Mouse (Mus musculus) layer of hippocampus, postnatal 36 days (tissue): ENCODE measurements at regions not wholly inside any gene's neighbourhood (a gene's known extent, or its start where the extent isn't known, plus 50 kb on each side); places are given as distances from the start of the nearest gene placed in this dataset.
"Not testable (repeated sequence)": the region's sequence is repeated elsewhere in the genome, so short reads cannot be mapped to it uniquely, and the experiment has no call there.

Experiments
- DNase-seq, 2 experiments: peaks; one replicate each; pipeline ENCODE4 v3.0.0; 2022

DNA sequence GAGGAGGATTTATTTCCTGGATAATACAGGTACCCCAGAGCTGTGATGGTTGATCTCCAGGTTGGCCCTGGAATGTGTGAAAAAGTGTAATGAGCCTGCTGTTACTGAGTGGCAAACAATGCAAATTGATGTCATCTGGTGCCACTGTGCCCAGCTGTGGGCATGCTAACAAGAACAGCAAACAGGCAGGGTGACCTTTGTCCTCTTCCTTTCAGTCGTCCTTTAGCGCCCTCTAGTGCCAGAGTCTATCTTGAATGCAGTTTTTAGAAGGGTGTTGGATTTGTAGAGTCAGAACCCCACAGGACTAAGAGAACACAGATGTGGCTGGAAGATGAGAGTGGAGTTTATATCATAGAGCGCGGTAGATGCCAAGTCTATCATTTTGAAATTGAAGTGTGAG, 164.3 kb downstream of the Sdhaf3 start:
- peak; percentile 3 to 5 for DNase-seq

GRCm38 (mm10) chr6:7133042-7133441, 177.2 kb downstream of the Sdhaf3 start:
- DNase-seq: no peak

DNA sequence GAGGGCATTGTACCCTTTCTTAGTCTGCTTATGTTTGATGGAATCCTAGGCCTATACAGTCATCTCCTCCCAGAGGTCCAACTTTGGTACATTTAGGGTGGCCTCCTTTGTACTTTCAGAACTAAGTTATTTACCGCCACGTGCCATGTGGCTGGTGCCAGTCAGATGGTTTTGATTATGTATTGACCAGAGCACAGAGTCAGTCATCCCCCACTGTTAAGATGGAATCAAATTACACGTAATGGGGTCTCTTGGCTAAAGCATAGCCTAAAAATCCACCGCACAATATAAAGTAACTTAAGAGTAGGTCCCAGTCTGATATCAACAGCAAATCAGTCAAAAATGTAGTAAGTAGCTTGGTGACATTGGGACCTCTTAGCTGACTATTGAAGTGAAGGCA, 178.3 kb downstream of the Sdhaf3 start:
- DNase-seq: no peak

DNA sequence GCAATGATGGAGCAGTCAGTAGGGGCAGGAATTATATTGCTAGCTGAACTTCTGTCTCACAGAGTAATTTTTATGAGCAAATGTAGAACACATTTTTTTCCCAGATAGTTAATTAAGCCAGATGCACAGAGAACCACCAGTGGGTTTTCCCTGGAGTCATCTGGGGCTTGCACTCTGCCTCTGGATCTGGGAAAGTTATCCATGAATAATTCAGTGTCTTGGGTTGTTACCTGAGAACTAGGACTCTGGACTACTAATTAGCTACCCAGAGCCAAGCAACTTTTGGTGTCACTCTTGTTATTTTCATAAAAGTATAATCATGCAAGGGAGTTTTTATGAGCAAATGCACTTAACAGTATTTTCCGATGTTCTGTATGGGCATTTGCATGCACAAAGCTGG, 179.1 kb downstream of the Sdhaf3 start:
- DNase-seq: no peak

- no peak for DNase-seq
Observed at GRCm38 (mm10) chr6:7181711-7182110, 225.9 kb downstream of the Sdhaf3 start.

GRCm38 (mm10) chr6:7199046-7199599, 243.3 kb downstream of the Sdhaf3 start:
- no peak for DNase-seq

GRCm38 (mm10) chr6:7215880-7216279, 260.1 kb downstream of the Sdhaf3 start:
- DNase-seq: peak in 1 of 2 experiments; percentile 2

DNA sequence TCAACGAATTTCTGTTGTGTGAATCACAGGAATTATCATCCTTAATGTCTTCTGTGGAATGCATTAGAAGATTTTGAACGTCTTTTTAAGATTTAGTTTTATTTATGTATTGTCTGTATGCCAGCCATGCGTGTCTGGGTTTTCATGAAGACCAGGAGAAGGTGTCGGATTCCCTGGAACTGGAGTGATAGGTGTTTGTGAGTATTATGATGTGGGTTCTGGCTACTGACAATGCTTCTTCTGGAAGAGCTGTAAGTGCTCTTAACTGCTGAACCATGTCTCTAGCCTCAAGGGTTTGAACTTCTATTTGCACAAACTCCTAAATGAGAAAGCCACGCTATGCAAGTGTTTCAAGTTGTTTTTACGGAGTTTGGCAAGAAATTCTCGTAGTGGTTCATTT, 296.5 kb downstream of the Sdhaf3 start:
- no peak for DNase-seq

- no peak for DNase-seq
Observed at GRCm38 (mm10) chr6:7277431-7277830, 277.2 kb upstream of the Tac1 start.

DNA sequence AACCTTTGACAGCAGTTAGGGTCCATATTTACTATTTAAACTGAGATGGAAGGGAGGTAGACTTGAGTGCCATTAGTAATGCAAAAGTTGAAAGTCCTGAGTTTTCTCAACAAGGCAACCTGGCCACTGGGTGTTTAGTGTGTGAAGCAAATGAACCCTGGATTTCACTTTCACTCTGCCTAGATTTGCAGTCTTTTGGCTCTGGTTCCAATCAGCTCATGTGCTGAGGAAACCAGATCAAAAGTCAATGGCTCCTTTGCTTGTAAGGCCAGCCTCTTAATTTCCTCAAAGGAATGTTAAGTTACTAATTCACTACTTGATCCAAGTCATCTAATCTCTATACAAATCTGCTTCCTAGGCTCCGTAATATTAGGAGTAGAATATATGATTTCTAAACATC, 247.7 kb upstream of the Tac1 start:
- no peak for DNase-seq

GRCm38 (mm10) chr6:7313496-7313895, 241.2 kb upstream of the Tac1 start:
- no peak for DNase-seq

DNA sequence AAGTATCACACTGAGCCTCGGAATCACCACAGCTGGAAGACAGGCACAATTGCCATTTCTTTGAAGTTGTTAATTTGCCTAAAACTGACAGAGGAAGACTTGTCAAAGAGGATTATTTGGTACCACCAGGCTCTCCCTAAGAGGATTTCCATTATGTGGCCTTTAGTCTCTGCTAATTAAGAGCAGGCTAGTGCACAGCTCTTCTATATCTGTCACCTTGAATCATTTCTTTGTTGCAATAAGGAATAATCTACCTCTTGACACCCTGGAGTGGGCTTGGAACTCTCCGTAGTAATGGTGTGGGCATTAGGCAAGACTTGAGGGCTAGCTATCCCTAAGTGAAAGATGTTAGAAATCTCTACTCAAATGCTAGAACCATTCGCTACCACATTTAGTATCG, 227.7 kb upstream of the Tac1 start:
- DNase-seq: no peak

GRCm38 (mm10) chr6:7356634-7357033, 198.0 kb upstream of the Tac1 start:
- DNase-seq: no peak

- no peak for DNase-seq
Observed at GRCm38 (mm10) chr6:7367166-7367565, 187.5 kb upstream of the Tac1 start.

- DNase-seq: no peak
Observed at GRCm38 (mm10) chr6:7374629-7375028, 180.1 kb upstream of the Tac1 start.

- DNase-seq: no peak
Observed at GRCm38 (mm10) chr6:7375851-7376250, 178.8 kb upstream of the Tac1 start.

- DNase-seq: no peak
Observed at GRCm38 (mm10) chr6:7378651-7379050, 176.0 kb upstream of the Tac1 start.

DNA sequence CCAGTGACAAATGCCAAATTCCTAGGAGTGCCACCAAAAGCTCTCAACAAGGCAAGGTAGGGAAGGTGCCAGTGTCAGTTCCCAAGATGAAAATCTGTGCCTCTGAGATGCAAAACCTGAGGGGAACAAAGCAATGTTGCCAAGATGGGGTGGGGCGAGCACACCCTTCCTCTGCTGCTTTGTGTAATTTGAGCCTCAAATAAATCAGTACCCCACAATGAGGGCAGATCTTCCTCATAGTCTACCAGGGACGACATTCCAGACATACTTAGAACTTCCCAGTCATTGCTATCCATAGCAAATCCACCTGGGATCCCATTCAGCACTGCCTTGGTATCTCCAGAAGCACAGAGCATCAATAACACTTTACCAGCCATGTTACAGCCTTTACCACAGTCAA, 129.9 kb upstream of the Tac1 start:
- DNase-seq: no peak

DNA sequence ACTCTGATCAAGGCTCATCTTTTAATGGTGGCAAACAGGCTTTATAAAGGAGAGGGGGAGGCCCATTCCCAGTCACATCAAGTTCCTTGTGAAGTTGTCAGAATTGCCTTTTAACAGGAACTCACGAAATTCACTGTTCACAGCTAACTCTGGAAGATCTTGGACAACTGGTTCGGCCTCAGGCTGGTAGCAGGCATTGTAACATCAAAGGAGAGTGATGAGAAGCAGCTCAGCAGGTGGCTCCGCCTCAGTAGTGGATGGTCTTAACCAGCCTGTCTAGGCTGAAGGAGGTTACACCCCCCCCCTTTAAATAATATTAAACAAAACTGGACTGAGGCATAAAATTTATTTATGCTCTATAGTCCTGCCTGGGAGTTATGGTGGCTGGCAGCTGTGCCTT, 113.0 kb upstream of the Tac1 start:
- no peak for DNase-seq

- not testable (repeated sequence) for DNase-seq
Observed at GRCm38 (mm10) chr6:7442286-7442685, 112.4 kb upstream of the Tac1 start.

GRCm38 (mm10) chr6:7455881-7456280, 98.8 kb upstream of the Tac1 start:
- DNase-seq: no peak

GRCm38 (mm10) chr6:7463896-7464295, 90.8 kb upstream of the Tac1 start:
- no peak for DNase-seq

GRCm38 (mm10) chr6:7464346-7464745, 90.3 kb upstream of the Tac1 start:
- no peak for DNase-seq

GRCm38 (mm10) chr6:7472366-7473026, 82.2 kb upstream of the Tac1 start:
- DNase-seq: peak; percentile 21 to 29

- no peak for DNase-seq
Observed at GRCm38 (mm10) chr6:7473730-7474129, 80.9 kb upstream of the Tac1 start.
